Mouse (Mus musculus) myocyte (in vitro differentiated cells): ENCODE data around the gene Cacna1a. TPM values are rescaled to one million over a fixed set of nuclear protein-coding genes. Genes with fewer than 3 reads are reported as not detected.
A peak's percentile ranks its signal among the peaks of the same experiment; 100 is the strongest.

Experiments
- H3K27me3 ChIP-seq: one replicate; pipeline ENCODE4 v1.6.1; 2011; ENCODE audit not compliant: control insufficient read depth, insufficient read depth, insufficient read length
- H3K36me3 ChIP-seq: one replicate; pipeline ENCODE4 v1.6.1; 2011; ENCODE audit not compliant: control insufficient read depth, insufficient read depth
- H3K4me2 ChIP-seq: one replicate; pipeline ENCODE4 v1.6.1; 2011; ENCODE audit warnings: low read depth, control low read depth
- H3K4me3 ChIP-seq: one replicate; pipeline ENCODE4 v1.5.1; 2011; ENCODE audit warnings: mild to moderate bottlenecking, control low read depth, moderate library complexity
- H3K79me2 ChIP-seq: one replicate; pipeline ENCODE4 v1.6.1; 2011; ENCODE audit not compliant: control insufficient read depth, insufficient read depth
- H3ac ChIP-seq: one replicate; pipeline ENCODE4 v1.6.1; 2011; ENCODE audit not compliant: control insufficient read depth, insufficient read length
- CEBPB ChIP-seq: IDR thresholded peaks from 2 replicates; pipeline ENCODE4 v1.6.1; 2011; ENCODE audit warnings: mild to moderate bottlenecking, moderate library complexity; ENCODE audit not compliant: poor library complexity, insufficient read depth, severe bottlenecking
- E2F4 ChIP-seq: IDR thresholded peaks from one replicate; pipeline ENCODE4 v1.6.1; 2011; ENCODE audit warnings: mild to moderate bottlenecking, control low read depth, moderate library complexity; ENCODE audit not compliant: insufficient read depth
- MAX ChIP-seq: IDR thresholded peaks from one replicate; pipeline ENCODE4 v1.6.1; 2011; ENCODE audit warnings: low read depth, mild to moderate bottlenecking, control low read depth
- MYOD1 ChIP-seq, 3 experiments: IDR thresholded peaks; one replicate each; pipeline ENCODE4 v1.6.1; 2011; ENCODE audit warnings: control low read depth in 2 of 3, low read depth in 2 of 3, mild to moderate bottlenecking in 2 of 3, moderate library complexity in 1 of 3; ENCODE audit not compliant: insufficient read length in 2 of 3, control insufficient read depth in 1 of 3
- MYOG ChIP-seq, 3 experiments: IDR thresholded peaks; one replicate each; pipeline ENCODE4 v1.6.1; 2011; ENCODE audit warnings: control low read depth in 2 of 3, low read depth in 2 of 3, mild to moderate bottlenecking in 2 of 3; ENCODE audit not compliant: insufficient read length in 2 of 3, control insufficient read depth in 1 of 3, insufficient read depth in 1 of 3
- POLR2A ChIP-seq: IDR thresholded peaks from one replicate; pipeline ENCODE4 v1.6.1; 2011; ENCODE audit warnings: low read depth, mild to moderate bottlenecking, control low read depth, moderate library complexity; ENCODE audit not compliant: insufficient read length
- POLR2AphosphoS2 ChIP-seq: IDR thresholded peaks from one replicate; pipeline ENCODE4 v1.6.1; 2011; ENCODE audit warnings: low read depth, control low read depth; ENCODE audit not compliant: insufficient read length
- REST ChIP-seq: IDR thresholded peaks from one replicate; pipeline ENCODE4 v1.6.1; 2011; ENCODE audit warnings: mild to moderate bottlenecking, control low read depth, moderate library complexity; ENCODE audit not compliant: insufficient read depth, insufficient read length
- SRF ChIP-seq: IDR thresholded peaks from one replicate; pipeline ENCODE4 v1.6.1; 2011; ENCODE audit warnings: low read depth; ENCODE audit not compliant: control insufficient read depth, insufficient read length
- TCF12 ChIP-seq: IDR thresholded peaks from one replicate; pipeline ENCODE4 v1.6.1; 2011; ENCODE audit warnings: mild to moderate bottlenecking, control low read depth; ENCODE audit not compliant: poor library complexity, insufficient read depth, severe bottlenecking
- TCF3 ChIP-seq: IDR thresholded peaks from one replicate; pipeline ENCODE4 v1.6.1; 2011; ENCODE audit warnings: low read depth, control low read depth; ENCODE audit not compliant: insufficient read length
- USF1 ChIP-seq: IDR thresholded peaks from one replicate; pipeline ENCODE4 v1.6.1; 2011; ENCODE audit warnings: low read depth, mild to moderate bottlenecking, control low read depth, moderate library complexity
- polyA plus RNA-seq: library from polyadenylated mRNA; unstranded; fragments of >200 nt; fragmentation: generic; extraction: Trizol; gene quantifications from one replicate; pipeline ENCODE4 v1.2.1, GENCODE M21; 2012; ENCODE audit warnings: missing spikeins

Gene Cacna1a
- polyA plus RNA-seq, 1 experiment, result 1.8 TPM

- H3K4me3 ChIP-seq, result no peak overlapping the region
- H3K27me3 ChIP-seq, result no peaks in the 10 kb centered on the region
- H3K36me3 ChIP-seq, result no peaks in the 10 kb centered on the region
- no peak overlapping the region for H3K4me2 ChIP-seq
- no peak for TF ChIP-seq POLR2AphosphoS2
- no peak for TF ChIP-seq MAX
- TF ChIP-seq USF1, result no peak
- no peak for TF ChIP-seq MYOG (IDR thresholded peaks at IDR 0.05; ENCODE audit: control insufficient read depth in 1 of 3, insufficient read depth in 1 of 3, insufficient read length in 2 of 3, low read depth in 2 of 3)
- TF ChIP-seq POLR2A, result no peak
- TF ChIP-seq TCF3, result no peak
- TF ChIP-seq SRF, result no peak
- no peak for TF ChIP-seq REST
- no peak for TF ChIP-seq CEBPB
- no peak for TF ChIP-seq MYOD1 (IDR thresholded peaks at IDR 0.05; ENCODE audit: control insufficient read depth in 1 of 3, insufficient read length in 2 of 3, low read depth in 2 of 3)
- TF ChIP-seq TCF12, result no peak
- no peak overlapping the region for H3ac ChIP-seq
- no peaks in the 10 kb centered on the region for H3K79me2 ChIP-seq
These were observed 78.7 kb downstream of the Cacna1a start for GRCm38 (mm10) chr8:84466932-84467331.

- Histone ChIP-seq H3K4me2 (no peak overlapping the region), H3K79me2 (no peaks in the 10 kb centered on the region), H3K4me3 (no peak overlapping the region), H3K27me3 (no peaks in the 10 kb centered on the region), H3K36me3 (no peaks in the 10 kb centered on the region), H3ac (no peak overlapping the region)
- no peak for TF ChIP-seq TCF3
- TF ChIP-seq REST, result peak; percentile 54
- TF ChIP-seq POLR2AphosphoS2, result no peak
- TF ChIP-seq MAX, result no peak
These were observed 80.8 kb downstream of the Cacna1a start for GRCm38 (mm10) chr8:84469076-84469475.

DNA sequence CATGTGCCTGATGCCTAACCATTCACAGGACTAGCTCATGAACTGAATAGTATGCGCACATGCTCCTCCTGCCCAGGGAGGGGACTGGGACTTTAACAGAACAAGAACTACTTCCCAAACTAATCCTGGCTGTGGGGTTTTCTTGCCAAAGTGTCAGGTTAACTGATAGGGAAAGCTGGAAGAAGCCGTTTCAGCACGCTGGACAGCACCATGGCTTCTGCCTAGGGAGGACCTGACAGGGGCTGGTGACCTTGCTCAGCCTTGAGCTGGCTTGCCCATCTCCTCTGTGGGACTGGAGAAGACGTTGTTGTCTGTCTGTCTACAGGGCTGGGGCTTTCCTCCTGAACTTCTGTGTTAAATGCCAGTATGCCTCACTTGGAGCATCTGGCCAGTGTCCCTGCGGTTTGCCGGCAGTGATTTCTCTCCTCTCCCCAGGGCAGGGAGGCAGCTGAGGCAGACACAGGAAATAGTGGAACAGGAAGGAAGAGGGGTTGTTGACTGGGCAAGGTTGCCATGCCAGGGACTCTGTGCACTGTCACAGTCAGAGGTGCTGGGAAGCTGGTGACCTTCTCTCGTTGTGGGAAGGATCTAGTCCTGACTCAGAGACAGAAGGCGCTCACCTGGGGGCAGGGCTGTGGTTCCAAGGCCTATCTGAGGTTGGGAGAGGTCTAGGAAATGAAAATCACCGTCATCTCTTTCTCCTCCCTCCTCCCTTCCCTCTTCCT is 83.2 kb downstream of the Cacna1a start:
- Histone ChIP-seq H3K4me3 (no peak overlapping the region), H3K36me3 (no peaks in the 10 kb centered on the region), H3ac (no peak overlapping the region), H3K27me3 (no peaks in the 10 kb centered on the region), H3K4me2 (no peak overlapping the region), H3K79me2 (no peaks in the 10 kb centered on the region)
- no peak for TF ChIP-seq MYOG (IDR thresholded peaks at IDR 0.05; ENCODE audit: control insufficient read depth in 1 of 3, insufficient read depth in 1 of 3, insufficient read length in 2 of 3, low read depth in 2 of 3)
- TF ChIP-seq REST, result peak; percentile 88

- TF ChIP-seq E2F4 (no peak), SRF (no peak), REST (no peak), TCF12 (no peak), MYOG (IDR thresholded peaks at IDR 0.05; ENCODE audit: control insufficient read depth in 1 of 3, insufficient read depth in 1 of 3, insufficient read length in 2 of 3, low read depth in 2 of 3) (no peak), MAX (no peak), TCF3 (no peak), USF1 (no peak), CEBPB (no peak), MYOD1 (IDR thresholded peaks at IDR 0.05; ENCODE audit: control insufficient read depth in 1 of 3, insufficient read length in 2 of 3, low read depth in 2 of 3) (no peak), POLR2A (no peak), POLR2AphosphoS2 (no peak)
- Histone ChIP-seq H3K36me3 (no peaks in the 10 kb centered on the region), H3K4me2 (no peak overlapping the region), H3K79me2 (no peaks in the 10 kb centered on the region), H3K4me3 (no peak overlapping the region), H3K27me3 (peaks cover 1% of the 10 kb centered on the region), H3ac (no peak overlapping the region)
These were observed 86.2 kb downstream of the Cacna1a start for GRCm38 (mm10) chr8:84474456-84474855.

GRCm38 (mm10) chr8:84477341-84477740 is 89.1 kb downstream of the Cacna1a start:
- Histone ChIP-seq H3K36me3 (no peaks in the 10 kb centered on the region), H3K4me2 (no peak overlapping the region), H3ac (no peak overlapping the region), H3K27me3 (peaks cover 8% of the 10 kb centered on the region), H3K79me2 (no peaks in the 10 kb centered on the region), H3K4me3 (no peak overlapping the region)
- TF ChIP-seq POLR2A (no peak), REST (no peak), USF1 (no peak), MAX (no peak), MYOD1 (IDR thresholded peaks at IDR 0.05; ENCODE audit: control insufficient read depth in 1 of 3, insufficient read length in 2 of 3, low read depth in 2 of 3) (no peak), MYOG (IDR thresholded peaks at IDR 0.05; ENCODE audit: control insufficient read depth in 1 of 3, insufficient read depth in 1 of 3, insufficient read length in 2 of 3, low read depth in 2 of 3) (no peak), CEBPB (no peak), TCF3 (no peak)
